Mouse (Mus musculus) intestine, postnatal 0 days (tissue): Measurements from ENCODE around the gene Pkmyt1. TPM values are rescaled to one million over a fixed set of nuclear protein-coding genes. Genes with fewer than 3 reads are reported as not detected.

Experiments
- ATAC-seq: fragments of 200-750 bp; cut with Nextera tagmentation; 2 replicates; pipeline ENCODE4 v1.8.0; 2017; ENCODE audit warnings: mild to moderate bottlenecking, moderate TSS enrichment, moderate library complexity
- H3K27ac ChIP-seq: fragments of 300-500 bp; sonication (generic); 2 replicates; pipeline ENCODE4 v1.5.1; 2014; ENCODE audit warnings: mild to moderate bottlenecking, low read depth, low read length, moderate library complexity
- H3K27me3 ChIP-seq: fragments of 300-500 bp; sonication (generic); replicated peaks from 2 replicates; pipeline ENCODE4 v1.6.1; 2014; ENCODE audit warnings: low read length, mixed read lengths; ENCODE audit not compliant: control insufficient read depth, insufficient read depth
- H3K36me3 ChIP-seq: fragments of 300-500 bp; sonication (generic); 2 replicates; pipeline ENCODE4 v1.6.1; 2014; ENCODE audit warnings: mild to moderate bottlenecking, moderate library complexity; ENCODE audit not compliant: control insufficient read depth, insufficient read depth
- H3K4me1 ChIP-seq: fragments of 300-500 bp; sonication (generic); replicated peaks from 2 replicates; pipeline ENCODE4 v1.6.1; 2014; ENCODE audit warnings: antibody characterized with exemption, low read length, mixed read lengths; ENCODE audit not compliant: control insufficient read depth, insufficient read depth
- H3K4me2 ChIP-seq: fragments of 300-500 bp; sonication (generic); replicated peaks from 2 replicates; pipeline ENCODE4 v1.6.1; 2014; ENCODE audit warnings: low read depth, mild to moderate bottlenecking, moderate library complexity
- H3K4me3 ChIP-seq: fragments of 300-500 bp; sonication (generic); 2 replicates; pipeline ENCODE4 v1.5.1; 2014; ENCODE audit warnings: low read depth, low read length
- H3K9ac ChIP-seq: fragments of 300-500 bp; sonication (generic); 2 replicates; pipeline ENCODE4 v1.6.1; 2014; ENCODE audit warnings: mild to moderate bottlenecking, low read depth, low read length
- H3K9me3 ChIP-seq: fragments of 300-500 bp; sonication (generic); 2 replicates; pipeline ENCODE4 v1.6.1; 2016; ENCODE audit warnings: mixed run types; ENCODE audit not compliant: control insufficient read depth
- CTCF ChIP-seq: sonication (generic); IDR thresholded peaks from 2 replicates; pipeline ENCODE4 v1.5.1; 2016; ENCODE audit warnings: low read depth, mild to moderate bottlenecking, control low read depth, antibody characterized with exemption, moderate library complexity
- WGBS: fragments of 180-500 bp; shearing (Covaris S2); extraction: QIAGEN DNeasy Blood & Tissue Kit; methylation state at CpG from one replicate; pipeline ENCODE4 v1.1.7; 2014; 5-methylcytosine and 5-hydroxymethylcytosine counted together
- polyA plus RNA-seq: library from polyadenylated mRNA; unstranded; fragments of >200 nt; fragmentation: Nextera tagmentation; extraction: Ambion mirVana; gene quantifications from 2 replicates; pipeline ENCODE4 v1.2.1, GENCODE M21; 2015

Gene Pkmyt1
- polyA plus RNA-seq, 1 experiment from 2014 or later: 12.6 TPM

GRCm38 (mm10) chr17:23699131-23700077, 26.7 kb upstream of the Pkmyt1 start:
- H3K27ac ChIP-seq: no peak overlapping the region
- H3K36me3 ChIP-seq: no peaks in the 10 kb centered on the region
- H3K9ac ChIP-seq: peak overlapping the region; percentile 40; the same call in 1 of the 2 replicates
- H3K4me3 ChIP-seq: peak overlapping the region; percentile 67
- peak; percentile 18; the same call in 1 of the 2 replicates for TF ChIP-seq CTCF
- no peaks in the 10 kb centered on the region for H3K9me3 ChIP-seq
- H3K4me2 ChIP-seq: peak overlapping the region; percentile 100
- under 1% methylated on average over 71 of the region's 101 CpGs for WGBS
- no peaks in the 10 kb centered on the region; the same call in 1 of the 2 replicates for H3K4me1 ChIP-seq
- peak; percentile 51 for ATAC-seq
- peaks cover 3% of the 10 kb centered on the region; the same call in 1 of the 2 replicates for H3K27me3 ChIP-seq

- Histone ChIP-seq H3K4me3 (peak overlapping the region; percentile 67), H3K4me1 (no peaks in the 10 kb centered on the region; the same call in 1 of the 2 replicates), H3K9me3 (no peaks in the 10 kb centered on the region), H3K27me3 (peaks cover 3% of the 10 kb centered on the region; the same call in 1 of the 2 replicates), H3K36me3 (no peaks in the 10 kb centered on the region), H3K4me2 (peak overlapping the region; percentile 100), H3K27ac (no peak overlapping the region), H3K9ac (0 out of 2 replicates have a peak overlapping the region, but pooled peaks have one; percentile 40)
- 1% methylated on average over 17 of the region's 28 CpGs for WGBS
- peak; percentile 94 for ATAC-seq
- TF ChIP-seq CTCF: peak; percentile 92
These were observed 26.1 kb upstream of the Pkmyt1 start for GRCm38 (mm10) chr17:23700079-23700478.

GRCm38 (mm10) chr17:23703301-23703700, 22.8 kb upstream of the Pkmyt1 start:
- H3K27me3 ChIP-seq: peaks cover under 1% of the 10 kb centered on the region; the same call in 1 of the 2 replicates
- H3K4me2 ChIP-seq: no peak overlapping the region
- no peak overlapping the region for H3K9ac ChIP-seq
- no peak for ATAC-seq
- no peak overlapping the region for H3K27ac ChIP-seq
- no peaks in the 10 kb centered on the region for H3K36me3 ChIP-seq
- H3K4me1 ChIP-seq: no peaks in the 10 kb centered on the region; the same call in 1 of the 2 replicates
- H3K4me3 ChIP-seq: no peak overlapping the region
- no peaks in the 10 kb centered on the region for H3K9me3 ChIP-seq
- TF ChIP-seq CTCF: no peak
- WGBS: 85% methylated on average over 9 of the region's 9 CpGs

GRCm38 (mm10) chr17:23704741-23705140, 21.4 kb upstream of the Pkmyt1 start:
- no peaks in the 10 kb centered on the region for H3K36me3 ChIP-seq
- H3K4me2 ChIP-seq: no peak overlapping the region
- 55% methylated on average over 7 of the region's 7 CpGs for WGBS
- no peak for ATAC-seq
- TF ChIP-seq CTCF: no peak
- H3K27ac ChIP-seq: no peak overlapping the region
- no peaks in the 10 kb centered on the region; the same call in 1 of the 2 replicates for H3K4me1 ChIP-seq
- no peak overlapping the region for H3K9ac ChIP-seq
- no peaks in the 10 kb centered on the region for H3K9me3 ChIP-seq
- H3K4me3 ChIP-seq: no peak overlapping the region
- H3K27me3 ChIP-seq: no peaks in the 10 kb centered on the region

DNA sequence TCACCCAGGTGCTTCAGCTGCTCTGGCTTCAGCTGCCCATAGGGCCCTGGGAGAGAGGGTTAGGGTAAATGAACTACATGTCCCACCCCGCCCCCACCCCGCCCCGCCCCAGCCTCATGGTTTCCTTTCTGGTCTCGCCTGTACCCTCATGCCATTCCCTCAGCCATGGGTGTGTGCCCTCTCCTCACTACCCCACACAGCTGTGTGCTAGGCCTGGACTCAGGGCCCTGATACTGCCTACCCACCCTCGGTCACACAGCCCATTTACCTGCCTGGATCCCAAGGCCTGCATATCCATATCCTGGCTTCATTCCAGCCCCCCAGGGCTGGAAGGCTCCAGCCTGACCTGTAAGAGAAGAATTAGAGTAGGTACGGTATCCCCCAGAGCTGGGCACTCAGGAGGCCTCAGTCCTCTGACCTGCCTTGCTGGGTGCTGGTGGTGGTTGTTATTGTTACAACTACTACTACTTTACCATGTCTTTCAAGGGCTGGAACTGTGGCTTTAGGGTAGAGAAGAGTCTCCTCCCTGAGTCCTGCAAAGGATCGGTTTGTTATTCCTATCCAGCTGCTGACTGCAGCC, 20.5 kb upstream of the Pkmyt1 start:
- Histone ChIP-seq H3K9ac (no peak overlapping the region), H3K4me1 (no peaks in the 10 kb centered on the region), H3K4me2 (no peak overlapping the region), H3K36me3 (no peaks in the 10 kb centered on the region), H3K4me3 (no peak overlapping the region), H3K27me3 (no peaks in the 10 kb centered on the region), H3K27ac (no peak overlapping the region), H3K9me3 (no peaks in the 10 kb centered on the region)
- no peak for ATAC-seq
- 76% methylated on average over 7 of the region's 7 CpGs for WGBS
- no peak for TF ChIP-seq CTCF

DNA sequence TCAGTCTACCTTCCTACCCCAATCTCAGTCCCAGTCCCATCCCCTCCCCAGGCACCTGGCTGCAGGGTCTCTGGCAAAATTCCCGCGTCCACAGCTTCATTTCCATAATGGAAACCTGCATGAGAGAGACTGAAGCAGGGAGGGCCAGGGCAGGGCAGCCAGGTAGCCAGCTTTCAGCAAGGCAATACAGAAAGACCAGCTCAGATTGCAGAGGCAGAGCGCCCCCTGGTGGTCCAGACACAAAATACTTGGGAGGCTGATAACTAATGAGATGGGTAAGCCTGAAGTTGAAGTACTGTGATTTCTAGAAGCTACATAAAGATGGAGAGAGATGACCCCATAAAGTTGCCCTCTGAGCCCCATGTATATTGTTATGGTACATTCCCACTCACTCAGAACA, 19.9 kb upstream of the Pkmyt1 start:
- peak; percentile 94 for TF ChIP-seq CTCF
- H3K36me3 ChIP-seq: no peaks in the 10 kb centered on the region
- no peak overlapping the region for H3K4me3 ChIP-seq
- no peaks in the 10 kb centered on the region for H3K27me3 ChIP-seq
- no peaks in the 10 kb centered on the region for H3K4me1 ChIP-seq
- WGBS: 0% methylated on average over 3 of the region's 3 CpGs
- no peak overlapping the region for H3K27ac ChIP-seq
- H3K9me3 ChIP-seq: no peaks in the 10 kb centered on the region
- H3K4me2 ChIP-seq: no peak overlapping the region
- ATAC-seq: peak; percentile 54; the same call in 1 of the 2 replicates
- H3K9ac ChIP-seq: no peak overlapping the region
